Mouse (Mus musculus) ES-E14 (cell line): ENCODE results near the gene Lin28a. TPM values are rescaled to one million over a fixed set of nuclear protein-coding genes. Genes with fewer than 3 reads are reported as not detected.
A peak's percentile ranks its signal among the peaks of the same experiment; 100 is the strongest.

ENCODE experiments used
- DNase-seq: peaks from one replicate; pipeline ENCODE4 v3.0.0-alpha.2; 2013; ENCODE audit warnings: low read depth, low spot score
- H3K27ac ChIP-seq: 2 replicates; pipeline ENCODE4 v1.5.1; 2012; ENCODE audit warnings: low read depth, mild to moderate bottlenecking, low read length, moderate library complexity, mixed read lengths; ENCODE audit not compliant: poor library complexity, insufficient read depth, severe bottlenecking
- H3K36me3 ChIP-seq: 2 replicates; pipeline ENCODE4 v1.6.1; 2012; ENCODE audit warnings: mild to moderate bottlenecking, low read length, moderate library complexity, mixed read lengths; ENCODE audit not compliant: control insufficient read depth, poor library complexity, insufficient read depth, severe bottlenecking
- H3K4me1 ChIP-seq, 2 experiments: fragments of 150-350 bp in 1 of 2; sonication (generic) in 1 of 2; 2 replicates each; pipeline ENCODE4 v1.6.1; 2012; ENCODE audit warnings: low read length in 2 of 2, mild to moderate bottlenecking in 1 of 2, mixed read lengths in 1 of 2; ENCODE audit not compliant: control insufficient read depth in 2 of 2, insufficient read depth in 2 of 2, poor library complexity in 1 of 2
- H3K4me3 ChIP-seq, 2 experiments: fragments of 150-350 bp in 1 of 2; sonication (generic) in 1 of 2; 2 replicates each; pipeline ENCODE4 v1.5.1; 2012; ENCODE audit warnings: low read length in 2 of 2, low read depth in 1 of 2, mild to moderate bottlenecking in 1 of 2, mixed read lengths in 1 of 2; ENCODE audit not compliant: insufficient read depth in 1 of 2, poor library complexity in 1 of 2, severe bottlenecking in 1 of 2
- H3K9ac ChIP-seq: 2 replicates; pipeline ENCODE4 v1.6.1; 2012; ENCODE audit warnings: low read depth, mild to moderate bottlenecking, low read length, mixed read lengths; ENCODE audit not compliant: poor library complexity, insufficient read depth, severe bottlenecking
- H3K9me3 ChIP-seq: fragments of 150-350 bp; sonication (generic); 2 replicates; pipeline ENCODE4 v1.6.1; 2012; ENCODE audit warnings: low read depth, mild to moderate bottlenecking, low read length; ENCODE audit not compliant: control insufficient read depth, insufficient read depth
- CHD2 ChIP-seq: IDR thresholded peaks from 2 replicates; pipeline ENCODE4 v1.6.1; 2014; ENCODE audit warnings: mild to moderate bottlenecking, low read depth, low read length, inconsistent platforms
- HCFC1 ChIP-seq: IDR thresholded peaks from 2 replicates; pipeline ENCODE4 v1.6.1; 2012; ENCODE audit warnings: low read length, inconsistent platforms, borderline replicate concordance; ENCODE audit not compliant: insufficient read depth
- MAFK ChIP-seq: IDR thresholded peaks from 2 replicates; pipeline ENCODE4 v1.6.1; 2014; ENCODE audit warnings: mild to moderate bottlenecking, low read depth, low read length, inconsistent platforms; ENCODE audit not compliant: insufficient read depth
- ZC3H11A ChIP-seq: IDR thresholded peaks from 2 replicates; pipeline ENCODE4 v1.6.1; 2012; ENCODE audit warnings: low read depth, mild to moderate bottlenecking, inconsistent platforms, low read length, borderline replicate concordance
- ZNF384 ChIP-seq: IDR thresholded peaks from 2 replicates; pipeline ENCODE4 v1.6.1; 2012; ENCODE audit warnings: low read depth, low read length, inconsistent platforms
- in situ Hi-C, 2 experiments: fragments of 600-800 bp; cut with MboI; formaldehyde crosslinking; loops; one replicate each; pipeline ENCODE4 v1.15.1; 2025; ENCODE audit warnings: low sequenced_read_pairs in 2 of 2, inconsistent platforms in 1 of 2; ENCODE audit not compliant: unreplicated experiment in 2 of 2
- total RNA-seq: library from RNA; depleted of rRNA; stranded (reverse); fragments of 300-350 nt; gene quantifications from 2 replicates; pipeline ENCODE4 v1.2.3, GENCODE M21; 2012; rRNA removed

Lin28a gene
- 84.7 and 134 TPM in 2 replicates for total RNA-seq

DNA sequence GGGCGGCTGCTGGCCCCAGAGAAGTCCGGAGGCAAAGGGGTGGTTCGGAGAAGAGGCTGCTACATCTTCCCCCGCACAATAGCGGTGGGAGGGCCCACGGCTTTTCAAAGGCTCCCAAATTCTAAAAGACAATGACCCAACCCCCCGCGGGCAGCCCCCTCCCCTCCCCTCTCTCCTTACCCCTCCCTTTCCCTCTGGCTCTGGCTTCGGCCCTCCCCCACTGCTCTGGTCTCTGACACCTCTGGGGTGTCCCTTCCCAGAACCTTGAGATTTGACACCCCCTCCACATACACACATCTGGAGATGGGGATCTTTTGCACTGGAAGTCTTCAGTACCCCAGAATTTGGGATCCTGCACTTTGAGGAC, at the start of gene Lin28a:
Gene Lin28a, minus strand, starts transcription at position 63 of the 367 bp plus-strand sequence.
- H3K9ac ChIP-seq = peak within 1 kb of the TSS; percentile 87
- H3K4me3 ChIP-seq = peak within 1 kb of the TSS; percentile 85 to 88
- DNase-seq = peak; percentile 86
- H3K9me3 ChIP-seq = no peaks in the 10 kb centered on the region
- in situ Hi-C loops = no loop called here
- peaks cover 0 to 9% of the 10 kb centered on the region in 2 experiments; a peak in 3 of 4 replicates for H3K4me1 ChIP-seq
- peak within 1 kb of the TSS; percentile 96 for H3K27ac ChIP-seq
- peaks cover 5% of the 10 kb centered on the region; the same call in 1 of the 2 replicates for H3K36me3 ChIP-seq
- TF ChIP-seq MAFK (no peak), HCFC1 (0 out of 2 replicates have a peak, but pooled peaks have one; percentile 23)

DNA sequence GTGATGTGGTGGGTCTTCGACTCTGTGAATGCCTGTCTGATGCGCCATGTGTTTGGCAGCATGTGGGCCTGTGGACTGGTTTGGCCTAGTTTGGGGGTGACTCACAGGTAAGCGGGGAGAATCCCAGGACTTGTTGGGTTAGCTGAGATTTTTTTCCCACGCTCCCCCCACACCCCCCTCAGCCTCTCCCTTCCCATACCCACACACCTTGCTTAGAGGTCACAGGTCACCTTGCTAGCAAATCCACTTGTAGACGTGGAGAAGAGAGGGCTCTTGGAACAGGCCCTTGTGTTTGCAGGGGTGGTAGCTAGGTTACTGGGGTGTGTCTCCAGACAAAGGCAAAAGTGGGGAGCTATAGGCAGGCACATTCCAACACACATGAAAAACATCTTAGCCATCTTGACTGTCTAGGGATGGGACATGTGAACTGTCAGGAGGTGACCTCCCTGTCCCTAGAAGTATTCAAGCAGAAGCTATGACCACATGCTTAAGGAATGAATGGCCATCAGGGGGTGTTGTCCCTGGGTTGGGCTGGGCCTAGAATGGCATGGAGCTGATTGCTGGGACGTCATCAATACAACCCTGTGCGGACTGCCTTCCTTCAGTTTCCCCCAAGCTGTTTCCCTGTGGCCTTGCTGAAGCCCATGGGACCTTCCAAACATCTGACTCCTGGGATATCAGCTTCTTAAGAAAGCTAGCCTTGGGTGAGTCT, 49.3 kb upstream of the Lin28a start:
- no peak for DNase-seq
- in situ Hi-C loops = no loop called here
- Histone ChIP-seq H3K9me3 (no peaks in the 10 kb centered on the region), H3K27ac (no peak overlapping the region), H3K36me3 (no peaks in the 10 kb centered on the region), H3K4me1 (peaks cover 11 to 38% of the 10 kb centered on the region in 2 experiments), H3K9ac (no peak overlapping the region; the same call in 1 of the 2 replicates), H3K4me3 (no peak overlapping the region)
- TF ChIP-seq CHD2 (no peak), MAFK (no peak), HCFC1 (no peak), ZC3H11A (no peak)

DNA sequence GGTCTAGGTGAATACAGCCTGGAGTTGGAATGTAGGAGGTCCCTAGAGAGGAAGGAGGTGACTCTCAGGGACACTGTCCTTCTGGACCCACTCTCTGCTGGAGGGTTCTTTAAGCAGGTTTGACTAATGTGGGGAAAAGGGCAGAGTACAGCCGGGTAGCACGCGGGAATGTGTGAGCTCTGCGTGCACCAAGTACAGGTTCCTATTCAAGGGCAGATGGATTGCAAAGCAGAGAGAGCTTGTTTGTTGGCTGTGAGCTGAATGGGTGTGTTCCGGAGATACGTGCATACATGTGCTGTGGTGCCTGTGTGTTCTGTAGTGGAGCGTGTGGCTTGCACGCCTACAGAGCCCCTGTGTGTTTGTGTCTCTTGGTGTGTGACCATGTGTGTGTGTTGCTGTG, 48.7 kb upstream of the Lin28a start:
- Histone ChIP-seq H3K4me3 (no peak overlapping the region), H3K9ac (no peak overlapping the region), H3K27ac (no peak overlapping the region), H3K36me3 (no peaks in the 10 kb centered on the region), H3K4me1 (peaks cover 10 to 38% of the 10 kb centered on the region in 2 experiments; a peak in 3 of 4 replicates), H3K9me3 (no peaks in the 10 kb centered on the region)
- DNase-seq = no peak
- TF ChIP-seq CHD2 (no peak), ZC3H11A (no peak), HCFC1 (no peak), MAFK (no peak), ZNF384 (no peak)
- in situ Hi-C loops = no loop called here

DNA sequence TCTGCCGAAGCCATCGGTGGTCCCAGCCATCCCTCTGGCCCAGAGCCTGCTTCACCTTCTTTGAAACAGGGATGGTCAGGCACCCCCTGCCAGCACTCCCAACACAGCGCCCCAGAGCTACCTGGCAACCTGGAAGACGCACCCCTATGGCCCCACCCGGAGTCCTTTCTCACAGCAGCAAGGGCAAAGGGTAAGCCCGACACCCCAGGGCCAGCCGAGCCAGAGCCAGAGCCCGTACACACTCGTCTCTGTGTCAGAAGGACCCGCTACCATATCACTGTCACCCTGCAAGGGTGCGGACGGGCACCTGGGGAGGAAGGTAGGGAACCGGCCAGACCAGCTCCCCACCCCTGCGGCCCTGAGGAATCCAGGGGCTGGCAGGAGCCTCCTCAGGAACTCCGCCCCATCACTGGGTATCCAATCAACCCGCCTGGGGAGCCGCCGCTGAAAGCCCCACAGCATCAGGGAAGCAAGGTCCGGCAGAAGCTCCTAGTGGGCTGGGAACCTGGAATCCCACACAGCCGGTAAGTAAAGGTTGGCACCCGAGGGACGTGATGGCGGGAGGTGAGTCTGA, 46.9 kb upstream of the Lin28a start:
- H3K4me1 ChIP-seq = peaks cover 12 to 45% of the 10 kb centered on the region in 2 experiments; a peak in 3 of 4 replicates
- TF ChIP-seq ZNF384 = no peak
- no peak for TF ChIP-seq MAFK
- no peak for TF ChIP-seq CHD2
- in situ Hi-C loops = no loop called here
- H3K9me3 ChIP-seq = no peaks in the 10 kb centered on the region
- DNase-seq = no peak
- peak overlapping the region; percentile 3; the same call in 1 of the 2 replicates for H3K27ac ChIP-seq
- H3K36me3 ChIP-seq = no peaks in the 10 kb centered on the region
- peak overlapping the region; percentile 37; the same call in 1 of the 2 replicates for H3K9ac ChIP-seq
- H3K4me3 ChIP-seq = peak overlapping the region; percentile 54 to 56; a peak in 3 of 4 replicates
